Mouse (Mus musculus): ENCODE results near the gene Papola. TPM values are rescaled to one million over a fixed set of nuclear protein-coding genes. Genes with fewer than 3 reads are reported as not detected.

The Papola gene
- polyA plus RNA-seq, 1 experiment from 2014 or later = 225 TPM

- Histone ChIP-seq H3K9ac (no peak overlapping the region), H3K4me2 (replicated peaks) (no peak overlapping the region), H3K4me3 (replicated peaks) (no peak overlapping the region), H3K9me3 (no peaks in the 10 kb centered on the region), H3K27me3 (replicated peaks) (peaks cover 2% of the 10 kb centered on the region; the same call in 1 of the 2 replicates), H3K36me3 (no peaks in the 10 kb centered on the region), H3K4me1 (replicated peaks) (no peaks in the 10 kb centered on the region), H3K27ac (no peak overlapping the region)
- WGBS = 25% methylated on average over 17 of the region's 17 CpGs
- no peak for ATAC-seq
These were observed 90.6 kb downstream of the Papola start for GRCm38 (mm10) chr12:105875112-105875511.

GRCm38 (mm10) chr12:105876521-105876920 lies 92.0 kb downstream of the Papola start:
- Histone ChIP-seq H3K27ac (no peak overlapping the region), H3K4me2 (replicated peaks) (no peak overlapping the region), H3K9me3 (no peaks in the 10 kb centered on the region), H3K4me1 (replicated peaks) (no peaks in the 10 kb centered on the region), H3K4me3 (replicated peaks) (no peak overlapping the region), H3K9ac (no peak overlapping the region), H3K27me3 (replicated peaks) (peaks cover 2% of the 10 kb centered on the region; the same call in 1 of the 2 replicates), H3K36me3 (no peaks in the 10 kb centered on the region)
- WGBS = 63% methylated on average over 11 of the region's 11 CpGs
- no peak for ATAC-seq

- no peak overlapping the region for H3K9ac ChIP-seq
- ATAC-seq = no peak
- H3K36me3 ChIP-seq = no peaks in the 10 kb centered on the region
- H3K27ac ChIP-seq = no peak overlapping the region
- H3K4me1 ChIP-seq (replicated peaks) = no peaks in the 10 kb centered on the region
- H3K27me3 ChIP-seq (replicated peaks) = peaks cover 2% of the 10 kb centered on the region; the same call in 1 of the 2 replicates
- no peak overlapping the region for H3K4me2 ChIP-seq (replicated peaks)
- no peak overlapping the region for H3K4me3 ChIP-seq (replicated peaks)
- H3K9me3 ChIP-seq = no peaks in the 10 kb centered on the region
- 82% methylated on average over 13 of the region's 13 CpGs for WGBS
These were observed 92.4 kb downstream of the Papola start for GRCm38 (mm10) chr12:105876931-105877330.

- Histone ChIP-seq H3K4me2 (replicated peaks) (no peak overlapping the region), H3K4me3 (replicated peaks) (no peak overlapping the region), H3K36me3 (no peaks in the 10 kb centered on the region), H3K9ac (no peak overlapping the region), H3K9me3 (no peaks in the 10 kb centered on the region), H3K27ac (no peak overlapping the region), H3K4me1 (replicated peaks) (no peaks in the 10 kb centered on the region), H3K27me3 (replicated peaks) (peaks cover 2% of the 10 kb centered on the region; the same call in 1 of the 2 replicates)
- 87% methylated on average over 5 of the region's 5 CpGs for WGBS
- no peak for ATAC-seq
These were observed 94.3 kb downstream of the Papola start for GRCm38 (mm10) chr12:105878746-105879145.

GRCm38 (mm10) chr12:105883799-105884514 lies 99.5 kb downstream of the Papola start:
- H3K4me3 ChIP-seq (replicated peaks) = no peak overlapping the region
- H3K4me1 ChIP-seq (replicated peaks) = no peaks in the 10 kb centered on the region
- H3K9me3 ChIP-seq = no peaks in the 10 kb centered on the region
- no peak overlapping the region for H3K9ac ChIP-seq
- no peaks in the 10 kb centered on the region for H3K36me3 ChIP-seq
- 75% methylated on average over 12 of the region's 12 CpGs for WGBS
- ATAC-seq = no peak
- no peak overlapping the region for H3K27ac ChIP-seq
- no peak overlapping the region for H3K4me2 ChIP-seq (replicated peaks)
- H3K27me3 ChIP-seq (replicated peaks) = no peaks in the 10 kb centered on the region

GRCm38 (mm10) chr12:105884515-105885323 lies 100.2 kb downstream of the Papola start:
- Histone ChIP-seq H3K27me3 (replicated peaks) (no peaks in the 10 kb centered on the region), H3K36me3 (no peaks in the 10 kb centered on the region), H3K9ac (no peak overlapping the region), H3K27ac (no peak overlapping the region), H3K4me2 (replicated peaks) (no peak overlapping the region), H3K4me3 (replicated peaks) (no peak overlapping the region), H3K9me3 (no peaks in the 10 kb centered on the region), H3K4me1 (replicated peaks) (no peaks in the 10 kb centered on the region)
- no peak for ATAC-seq
- 29% methylated on average over 22 of the region's 22 CpGs for WGBS

Other genes starting within 250 kb of the Papola start
- 4.5 and 4.6 TPM in 2 replicates for gene Bdkrb2, start 221.5 kb upstream of the Papola start, polyA plus RNA-seq (2015; fragmentation: Nextera tagmentation; extraction: Ambion mirVana)
- 0.31 and 0.37 TPM in 2 replicates for gene Bdkrb1, start 181.6 kb upstream of the Papola start, polyA plus RNA-seq (2015; fragmentation: Nextera tagmentation; extraction: Ambion mirVana)
- gene Gskip, start 99.9 kb upstream of the Papola start, polyA plus RNA-seq (2015; fragmentation: Nextera tagmentation; extraction: Ambion mirVana) = 29.4 and 29.5 TPM in 2 replicates
- 12.6 and 13.0 TPM in 2 replicates for gene Atg2b, start 99.5 kb upstream of the Papola start, polyA plus RNA-seq (2015; fragmentation: Nextera tagmentation; extraction: Ambion mirVana)
- gene Ak7, start 78.7 kb upstream of the Papola start, polyA plus RNA-seq (2015; fragmentation: Nextera tagmentation; extraction: Ambion mirVana) = 0.70 and 0.97 TPM in 2 replicates
- gene Vrk1, start 225.5 kb downstream of the Papola start, polyA plus RNA-seq (2015; fragmentation: Nextera tagmentation; extraction: Ambion mirVana) = 67.7 and 70.6 TPM in 2 replicates